Mouse (Mus musculus) spleen, adult 2 months (tissue): ENCODE data around the gene Smyd3.

Experiments
- CTCF ChIP-seq: fragments of 200-500 bp; IDR thresholded peaks from 2 replicates; pipeline ENCODE4 v1.5.1; 2011; ENCODE audit warnings: mild to moderate bottlenecking, inconsistent platforms; ENCODE audit not compliant: insufficient read depth, insufficient read length, insufficient replicate concordance; ENCODE audit errors: extremely low read depth
- POLR2A ChIP-seq: fragments of 200-500 bp; IDR thresholded peaks from 2 replicates; pipeline ENCODE4 v1.6.1; 2011; ENCODE audit warnings: low read depth, low read length, inconsistent platforms

DNA sequence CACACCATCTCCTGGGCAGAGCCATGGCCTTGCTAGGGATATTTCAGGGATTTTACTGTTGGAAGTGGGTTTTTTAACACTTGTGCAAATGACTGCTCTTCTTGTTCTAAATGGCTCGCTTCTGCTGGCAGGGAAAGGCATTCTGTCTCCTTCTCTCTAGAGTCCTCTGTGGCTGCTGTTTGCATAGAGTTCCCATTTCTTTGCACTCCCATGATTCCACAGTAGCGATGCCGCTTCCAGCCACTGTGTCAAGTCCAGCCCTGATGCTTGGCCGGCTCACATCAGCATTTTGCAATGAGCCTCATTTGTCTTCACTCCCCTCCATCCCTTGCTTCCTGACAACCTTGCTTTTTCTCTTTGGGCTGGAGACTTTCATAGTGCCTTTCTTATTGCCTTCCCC, 528.4 kb downstream of the Smyd3 start:
- no peak for TF ChIP-seq CTCF
- TF ChIP-seq POLR2A = no peak
